In the genomic region with DNA sequence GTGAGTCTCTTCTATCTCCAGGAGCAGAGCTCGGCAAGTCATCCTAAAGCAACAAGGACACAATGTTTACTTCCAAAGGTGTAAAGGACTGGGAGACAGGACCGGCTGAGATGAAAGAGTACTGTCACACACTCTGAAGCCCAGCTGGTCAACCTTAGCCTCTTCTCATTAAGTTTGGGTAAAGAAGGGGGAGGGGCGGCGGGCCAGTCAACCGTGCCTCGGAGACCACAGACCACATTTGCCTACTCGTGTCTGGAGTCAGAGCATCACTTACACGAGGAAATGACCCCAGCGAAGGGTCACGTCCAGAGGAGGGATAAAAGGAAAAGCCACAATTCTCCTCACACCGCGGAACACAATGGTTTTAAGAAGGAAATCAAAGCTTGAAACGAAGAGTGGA, we compare ENCODE assay signal across 8 mouse cellular contexts. TPM values are rescaled to one million over a fixed set of nuclear protein-coding genes. Genes with fewer than 3 reads are reported as not detected.
DNase-seq lines count a peak whose midpoint lies in the region; ATAC-seq and TF ChIP-seq lines count a peak whose summit lies in the region.

No protein-coding gene starts in this region.

- peak overlapping the region; percentile 77 for H3K4me3 ChIP-seq in layer of hippocampus, adult 2 months
- peak overlapping the region; percentile 79 for H3K4me3 ChIP-seq in embryonic facial prominence, embryonic 11.5 days (ENCODE audit: low read depth, low read length)
- peak overlapping the region; percentile 87 for H3K4me3 ChIP-seq in limb, embryonic 10.5 days
- peak overlapping the region; percentile 67 for H3K4me3 ChIP-seq in neural tube, embryonic 12.5 days

- H3K4me1 ChIP-seq in embryonic facial prominence, embryonic 11.5 days (ENCODE audit: control insufficient read depth, insufficient read depth, low read length), result peaks cover 8% of the 10 kb centered on the region
- H3K4me1 ChIP-seq in limb, embryonic 10.5 days, result peaks cover 51% of the 10 kb centered on the region
- peaks cover 41% of the 10 kb centered on the region for H3K4me1 ChIP-seq in neural tube, embryonic 12.5 days

- no peaks in the 10 kb centered on the region for H3K9me3 ChIP-seq in embryonic facial prominence, embryonic 11.5 days (replicated peaks; ENCODE audit: control insufficient read depth, low read length)
- no peaks in the 10 kb centered on the region for H3K9me3 ChIP-seq in limb, embryonic 10.5 days (replicated peaks)
- H3K9me3 ChIP-seq in neural tube, embryonic 12.5 days, result no peaks in the 10 kb centered on the region

- 1% methylated on average over 13 of the region's 13 CpGs for WGBS in embryonic facial prominence, embryonic 11.5 days
- WGBS in limb, embryonic 10.5 days, result under 1% methylated on average over 13 of the region's 13 CpGs
- WGBS in neural tube, embryonic 12.5 days, result 1% methylated on average over 13 of the region's 13 CpGs

- intact Hi-C loops in left cerebral cortex, postnatal 36 days (cut with DNase I), result no loop called here

- no peaks in the 10 kb centered on the region for H3K27me3 ChIP-seq in embryonic facial prominence, embryonic 11.5 days (ENCODE audit: control insufficient read depth, insufficient read depth, low read length)
- no peaks in the 10 kb centered on the region for H3K27me3 ChIP-seq in limb, embryonic 10.5 days (ENCODE audit: low read depth, poor library complexity, severe bottlenecking)
- H3K27me3 ChIP-seq in neural tube, embryonic 12.5 days (replicated peaks), result no peaks in the 10 kb centered on the region

- TF ChIP-seq CTCF in layer of hippocampus, adult 2 months (conservative IDR thresholded peaks at IDR 0.05), result no peak

- no peak overlapping the region; the same call in 1 of the 2 replicates for H3K27ac ChIP-seq in layer of hippocampus, adult 2 months
- H3K27ac ChIP-seq in embryonic facial prominence, embryonic 11.5 days (replicated peaks; ENCODE audit: low read depth, low read length), result no peak overlapping the region
- peak overlapping the region; percentile 96 for H3K27ac ChIP-seq in limb, embryonic 10.5 days
- H3K27ac ChIP-seq in neural tube, embryonic 12.5 days, result no peak overlapping the region

- ATAC-seq in embryonic facial prominence, embryonic 11.5 days (replicated peaks; ENCODE audit: insufficient number of reproducible peaks, low FRiP score, low TSS enrichment, low read depth), result no peak
- ATAC-seq in neural tube, embryonic 12.5 days (ENCODE audit: low FRiP score, low read depth), result no peak

- no peaks in the 10 kb centered on the region for H3K36me3 ChIP-seq in embryonic facial prominence, embryonic 11.5 days (replicated peaks; ENCODE audit: control insufficient read depth, insufficient read depth, low read depth, low read length)
- H3K36me3 ChIP-seq in limb, embryonic 10.5 days, result peaks cover 6% of the 10 kb centered on the region
- no peaks in the 10 kb centered on the region for H3K36me3 ChIP-seq in neural tube, embryonic 12.5 days

- H3K9ac ChIP-seq in embryonic facial prominence, embryonic 11.5 days (replicated peaks; ENCODE audit: low read length), result peak overlapping the region; percentile 87
- peak overlapping the region; percentile 88 for H3K9ac ChIP-seq in neural tube, embryonic 12.5 days

- DNase-seq in layer of hippocampus, adult 2 months (ENCODE audit: low spot score in 2 of 2), result no peak
- no peak for DNase-seq in layer of hippocampus, postnatal 36 days
- DNase-seq in embryonic facial prominence, embryonic 11.5 days (ENCODE audit: low spot score), result peak; percentile 46
- DNase-seq in limb, embryonic 10.5 days (ENCODE audit: low spot score), result peak; percentile 58
- DNase-seq in frontal cortex, postnatal 36 days (ENCODE audit: low spot score in 2 of 2), result no peak
- DNase-seq in left cerebral cortex, postnatal 36 days (ENCODE audit: low spot score in 2 of 2), result no peak
- no peak for DNase-seq in yolk sac, embryonic 10.5 days (ENCODE audit: low spot score)

- peak overlapping the region; percentile 60 for H3K4me2 ChIP-seq in embryonic facial prominence, embryonic 11.5 days (ENCODE audit: low read depth, low read length)
- H3K4me2 ChIP-seq in neural tube, embryonic 12.5 days (replicated peaks), result peak overlapping the region; percentile 70

RNA-seq across cellular contexts. Expression of gene Sh3pxd2a, which starts 1.0 kb away (rescaled TPM):
- total RNA-seq in layer of hippocampus, adult 2 months (2021), result 10 to 100 TPM; 33.0 to 35.4 TPM
- 10 to 100 TPM; 32.8 to 38.8 TPM for total RNA-seq in layer of hippocampus, postnatal 36 days (2021)
- 7.4 and 9.1 TPM in 2 replicates for polyA plus RNA-seq in embryonic facial prominence, embryonic 11.5 days (2014; fragmentation: Nextera tagmentation; extraction: Ambion mirVana)
- 3.1 and 3.8 TPM in 2 replicates for polyA plus RNA-seq in limb, embryonic 10.5 days (2016; fragmentation: Nextera tagmentation; extraction: Ambion mirVana)
- 4.4 and 4.6 TPM in 2 replicates for polyA plus RNA-seq in neural tube, embryonic 12.5 days (2016; fragmentation: Nextera tagmentation; extraction: Ambion mirVana)
- total RNA-seq in left cerebral cortex, postnatal 36 days (2021), result 10 to 100 TPM; 27.9 to 36.1 TPM

Comparison
In these comparisons a context has a peak if more than half of its experiments do, and no peak if none do; other contexts are left out.
1. DNase-seq: peak in embryonic facial prominence, embryonic 11.5 days (single experiment) and limb, embryonic 10.5 days (single experiment); none in layer of hippocampus, adult 2 months (0 of 2), layer of hippocampus, postnatal 36 days (0 of 2), frontal cortex, postnatal 36 days (0 of 2), left cerebral cortex, postnatal 36 days (0 of 2) and yolk sac, embryonic 10.5 days (single experiment).
2. Peak in every context shown above with its lines, with median percentiles within 50 percentile points of each other: H3K4me3 ChIP-seq.